Mouse (Mus musculus) T-helper 1 cell (primary cell): ENCODE measurements around the gene 4930590J08Rik.
"Not testable (repeated sequence)": the region's sequence is repeated elsewhere in the genome, so short reads cannot be mapped to it uniquely, and the experiment has no call there.

Experiments used
- in situ Hi-C: fragments of 300-600 bp; cut with MboI, MseI; formaldehyde crosslinking; loops from one replicate; pipeline ENCODE4 v1.15.1; 2025; ENCODE audit warnings: high pct_unique_total_duplicates

4930590J08Rik gene

GRCm38 (mm10) chr6:91902509-91902908, at the start of gene 4930590J08Rik:
Gene 4930590J08Rik (plus strand): TSS chr6:91902809.
- in situ Hi-C loops: not testable (repeated sequence)

- in situ Hi-C loops: no loop called here
Measured at GRCm38 (mm10) chr6:91858339-91858738, 44.3 kb upstream of the 4930590J08Rik start.

- in situ Hi-C loops: no loop called here
Measured at GRCm38 (mm10) chr6:91862848-91863247, 39.8 kb upstream of the 4930590J08Rik start.

GRCm38 (mm10) chr6:91864595-91864994, 38.0 kb upstream of the 4930590J08Rik start:
- in situ Hi-C loops: no loop called here

GRCm38 (mm10) chr6:91865601-91866000, 37.0 kb upstream of the 4930590J08Rik start:
- in situ Hi-C loops: no loop called here

- in situ Hi-C loops: no loop called here
Measured at GRCm38 (mm10) chr6:91868091-91868490, 34.5 kb upstream of the 4930590J08Rik start.

GRCm38 (mm10) chr6:91872781-91873180, 29.8 kb upstream of the 4930590J08Rik start:
- in situ Hi-C loops: no loop called here

- in situ Hi-C loops: no loop called here
Measured at GRCm38 (mm10) chr6:91877885-91878651, 24.5 kb upstream of the 4930590J08Rik start, which contains the start of gene Ccdc174. Gene Ccdc174 (plus strand): TSS chr6:91878053.

GRCm38 (mm10) chr6:91883859-91884258, 18.8 kb upstream of the 4930590J08Rik start:
- in situ Hi-C loops: no loop called here

- in situ Hi-C loops: no loop called here
Measured at GRCm38 (mm10) chr6:91889255-91889906, 13.2 kb upstream of the 4930590J08Rik start.

- in situ Hi-C loops: no loop called here
Measured at GRCm38 (mm10) chr6:91890615-91891014, 12.0 kb upstream of the 4930590J08Rik start.

GRCm38 (mm10) chr6:91891776-91892175, 10.8 kb upstream of the 4930590J08Rik start:
- in situ Hi-C loops: no loop called here

GRCm38 (mm10) chr6:91896783-91897182, 5.8 kb upstream of the 4930590J08Rik start:
- in situ Hi-C loops: loop anchor here (5.0 kb wide), 1 partner anchor 171 kb away; no protein-coding TSS in a partner anchor

- in situ Hi-C loops: no loop called here
Measured at GRCm38 (mm10) chr6:91901505-91901904, 1.1 kb upstream of the 4930590J08Rik start.

GRCm38 (mm10) chr6:91914011-91914410, 11.4 kb downstream of the 4930590J08Rik start:
- in situ Hi-C loops: no loop called here

GRCm38 (mm10) chr6:91917286-91917685, 14.7 kb downstream of the 4930590J08Rik start:
- in situ Hi-C loops: no loop called here

- in situ Hi-C loops: no loop called here
Measured at GRCm38 (mm10) chr6:91917716-91918115, 15.1 kb downstream of the 4930590J08Rik start.

GRCm38 (mm10) chr6:91931231-91931630, 28.6 kb downstream of the 4930590J08Rik start:
- in situ Hi-C loops: no loop called here

- in situ Hi-C loops: no loop called here
Measured at GRCm38 (mm10) chr6:91938491-91938890, 35.9 kb downstream of the 4930590J08Rik start.

- in situ Hi-C loops: no loop called here
Measured at GRCm38 (mm10) chr6:91948426-91948825, 45.8 kb downstream of the 4930590J08Rik start.

GRCm38 (mm10) chr6:91958015-91958414, 55.4 kb downstream of the 4930590J08Rik start:
- in situ Hi-C loops: not testable (repeated sequence)

GRCm38 (mm10) chr6:91960028-91960811, 57.6 kb downstream of the 4930590J08Rik start:
- in situ Hi-C loops: no loop called here
